Mouse (Mus musculus) natural killer cell, adult 2 months (primary cell): ENCODE data around the gene Dnaaf1.

ENCODE experiments used
- DNase-seq, 2 experiments: peaks; one replicate each; pipeline ENCODE4 v3.0.0; 2022; ENCODE audit warnings: low spot score in 2 of 2

Dnaaf1 gene

GRCm38 (mm10) chr8:119571135-119571534 is 3.9 kb upstream of the Dnaaf1 start:
- DNase-seq = no peak

DNA sequence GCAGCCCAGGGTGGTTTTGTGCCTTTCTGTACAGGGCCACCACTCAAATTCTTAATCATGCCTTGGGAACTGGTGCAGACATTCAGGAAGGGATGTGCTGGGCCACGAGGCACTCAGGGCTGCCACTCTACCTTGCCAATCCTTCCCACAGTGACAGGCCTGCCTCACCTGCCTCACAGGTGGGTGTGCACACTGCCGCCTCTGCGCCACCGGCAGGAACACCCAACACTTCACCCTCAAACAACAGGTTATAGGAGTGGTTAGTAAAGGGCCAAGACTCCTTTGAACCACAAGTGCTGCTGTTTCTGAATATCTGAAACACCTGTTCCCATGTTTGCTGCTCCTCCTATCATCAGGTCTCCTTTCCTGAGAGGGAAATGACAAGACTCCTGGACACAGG is 2.6 kb upstream of the Dnaaf1 start:
- DNase-seq = no peak

DNA sequence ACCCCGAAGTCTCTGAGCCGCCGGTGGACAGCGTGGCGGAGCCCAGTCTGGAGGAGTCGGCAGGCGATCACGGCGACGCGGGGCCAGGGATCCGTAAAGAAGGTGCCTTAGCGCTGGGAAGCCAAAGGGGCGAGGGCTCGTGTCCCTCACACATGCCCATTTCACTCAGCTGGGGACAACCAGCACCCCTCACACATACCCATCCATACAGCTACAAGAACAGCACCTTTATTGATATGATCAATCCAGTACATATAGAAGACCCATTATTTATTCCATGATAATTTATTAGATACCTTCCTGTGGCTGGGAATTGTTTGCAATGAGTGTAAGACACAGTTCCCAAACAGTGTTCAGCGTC is 311 bp downstream of the Dnaaf1 start:
- no peak for DNase-seq

GRCm38 (mm10) chr8:119579096-119579495 is 4.1 kb downstream of the Dnaaf1 start:
- DNase-seq = no peak

DNA sequence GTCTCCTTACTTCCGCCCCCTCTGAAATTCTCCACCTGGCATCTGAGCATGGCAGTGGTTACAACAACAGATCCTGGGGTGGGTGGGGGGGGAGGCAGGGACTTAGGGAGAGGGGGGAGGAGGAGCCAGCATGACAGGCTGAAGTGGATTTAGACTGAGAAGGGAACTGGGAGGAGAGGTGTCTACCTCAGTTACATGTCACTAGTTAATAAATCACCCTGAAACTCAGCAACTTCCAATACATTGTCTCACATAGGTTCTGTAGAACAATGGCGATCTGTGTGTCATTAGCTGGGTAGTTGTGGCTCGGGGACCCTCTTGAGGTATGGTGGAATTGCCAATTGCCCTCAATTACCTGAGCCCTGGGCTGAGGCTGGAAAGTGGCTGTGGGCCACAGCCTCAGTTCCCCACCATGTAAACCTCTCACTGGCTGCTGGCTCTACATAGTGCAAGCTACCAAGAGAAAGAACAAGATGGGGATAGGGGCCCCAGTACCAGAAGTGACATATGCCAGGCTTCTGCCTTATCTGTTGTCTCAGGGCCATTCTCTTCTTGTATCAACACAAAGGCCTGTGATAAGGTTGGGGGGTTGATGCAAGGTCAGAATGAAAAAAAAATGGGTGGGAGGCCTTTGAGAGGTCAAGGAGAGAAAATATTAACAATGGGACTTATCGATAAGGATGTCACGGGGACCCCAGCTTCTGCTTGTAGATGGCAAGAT is 5.6 kb downstream of the Dnaaf1 start:
- no peak for DNase-seq

GRCm38 (mm10) chr8:119585901-119586300 is 10.9 kb downstream of the Dnaaf1 start:
- DNase-seq = peak in 1 of 2 experiments; percentile 26

GRCm38 (mm10) chr8:119588321-119588720 is 13.3 kb downstream of the Dnaaf1 start:
- no peak for DNase-seq

GRCm38 (mm10) chr8:119588844-119589243 is 13.8 kb downstream of the Dnaaf1 start:
- no peak for DNase-seq

- no peak for DNase-seq
These were observed 15.3 kb downstream of the Dnaaf1 start for GRCm38 (mm10) chr8:119590348-119590747.

DNA sequence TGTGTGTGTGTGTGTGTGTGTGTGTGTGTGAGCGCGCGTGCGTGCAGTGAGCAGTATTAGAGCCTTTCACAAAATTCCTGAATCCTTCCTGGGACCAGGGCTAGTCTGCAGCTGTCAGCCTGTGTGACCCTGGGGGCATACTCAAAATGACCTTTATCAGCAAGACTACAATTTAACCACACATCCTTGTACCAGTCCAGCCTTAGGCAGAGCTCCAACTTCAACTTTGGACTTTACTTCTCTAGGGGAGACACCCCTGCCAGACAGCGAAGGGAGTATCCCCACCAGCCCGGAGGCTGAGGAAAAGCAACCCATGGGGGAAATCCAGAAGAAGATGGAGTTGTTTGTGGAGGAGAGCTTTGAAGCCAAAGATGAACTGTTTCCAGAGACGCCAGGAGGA is 16.4 kb downstream of the Dnaaf1 start:
- no peak for DNase-seq

GRCm38 (mm10) chr8:119603771-119604170 is 28.7 kb downstream of the Dnaaf1 start:
- DNase-seq = no peak

DNA sequence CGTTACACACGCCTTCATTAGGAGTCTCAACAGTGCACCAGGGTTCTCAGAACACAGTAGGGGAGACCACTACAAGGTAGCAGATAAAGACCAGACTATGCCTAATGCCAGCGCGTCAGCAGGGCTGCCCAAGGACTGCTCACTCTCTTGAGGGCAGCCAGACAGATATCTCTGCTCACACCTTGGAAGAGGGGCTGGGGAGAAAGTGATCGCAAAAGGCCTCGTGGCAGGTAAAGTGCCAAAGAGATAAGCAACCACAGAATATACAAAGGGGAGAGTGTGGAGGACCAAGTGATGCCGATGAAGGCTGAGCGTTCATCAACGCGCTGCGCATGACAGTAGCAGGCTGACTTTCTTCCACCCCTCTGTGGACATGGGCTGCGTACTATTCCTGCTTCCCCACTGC is 29.4 kb downstream of the Dnaaf1 start:
- no peak for DNase-seq

DNA sequence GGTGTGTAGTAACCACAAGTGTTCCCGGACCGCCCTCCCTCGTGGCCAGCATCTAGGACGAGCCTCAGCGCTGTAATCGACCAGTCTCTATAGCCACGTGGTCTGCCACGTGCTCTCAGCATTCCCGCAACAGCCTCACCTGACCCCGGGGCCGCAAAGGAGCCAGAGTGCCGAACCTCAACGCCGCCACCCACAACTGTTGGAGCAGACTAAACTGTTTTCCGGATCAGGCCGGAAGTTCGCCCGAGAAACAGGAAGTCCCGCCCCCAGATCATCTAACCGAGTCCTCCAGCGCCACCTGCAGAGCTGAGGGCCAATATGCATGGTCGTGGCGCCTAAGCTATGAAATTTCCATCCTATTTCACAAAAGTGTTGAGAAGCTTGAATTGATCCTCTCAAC is 30.0 kb downstream of the Dnaaf1 start, which contains the start of gene Taf1c:
Gene Taf1c (minus strand): TSS at position 227 of the 400 bp plus-strand sequence.
- DNase-seq = peak; percentile 90 to 93

DNA sequence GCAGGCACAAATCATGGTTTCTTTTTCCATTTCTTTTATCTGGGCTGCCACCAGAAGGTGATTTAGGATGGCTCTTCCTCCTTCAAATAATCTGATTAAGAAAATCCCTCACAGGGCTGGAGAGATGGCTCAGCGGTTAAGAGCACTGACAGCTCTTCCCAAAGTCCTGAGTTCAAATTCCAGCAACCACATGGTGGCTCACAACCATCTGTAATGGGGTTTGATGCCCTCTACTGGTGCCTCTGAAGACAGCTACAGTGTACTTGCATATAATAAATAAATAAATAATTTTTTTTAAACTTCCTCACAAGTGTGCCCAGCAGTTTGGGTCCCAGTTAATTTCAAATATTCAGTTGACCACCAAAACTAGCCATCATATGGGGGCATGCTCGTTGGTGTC is 31.2 kb downstream of the Dnaaf1 start:
- DNase-seq = no peak

DNA sequence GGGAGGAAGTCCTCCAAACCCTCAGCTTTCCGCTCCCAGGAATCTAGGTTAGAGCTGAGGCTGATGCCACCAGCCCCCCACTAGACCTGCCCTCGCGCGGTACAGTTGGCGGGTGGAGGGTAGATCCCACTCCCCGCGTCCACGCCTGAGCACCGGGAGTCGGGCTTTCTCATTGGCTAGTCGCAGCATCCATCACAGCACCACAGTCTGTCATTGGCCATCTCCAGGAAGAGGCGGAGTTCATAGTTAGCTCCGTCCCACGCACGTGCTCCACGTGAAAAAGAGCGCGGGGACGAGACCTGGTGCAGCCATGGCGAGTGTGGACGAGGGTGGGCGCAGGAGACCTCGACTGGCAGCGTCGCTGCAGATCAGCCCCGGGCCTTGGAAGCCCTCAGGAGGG is 37.4 kb downstream of the Dnaaf1 start, which contains the start of gene Adad2:
Gene Adad2 (plus strand): TSS at position 277 of the 400 bp plus-strand sequence.
- no peak for DNase-seq

GRCm38 (mm10) chr8:119615096-119615495 is 40.1 kb downstream of the Dnaaf1 start:
- no peak for DNase-seq

DNA sequence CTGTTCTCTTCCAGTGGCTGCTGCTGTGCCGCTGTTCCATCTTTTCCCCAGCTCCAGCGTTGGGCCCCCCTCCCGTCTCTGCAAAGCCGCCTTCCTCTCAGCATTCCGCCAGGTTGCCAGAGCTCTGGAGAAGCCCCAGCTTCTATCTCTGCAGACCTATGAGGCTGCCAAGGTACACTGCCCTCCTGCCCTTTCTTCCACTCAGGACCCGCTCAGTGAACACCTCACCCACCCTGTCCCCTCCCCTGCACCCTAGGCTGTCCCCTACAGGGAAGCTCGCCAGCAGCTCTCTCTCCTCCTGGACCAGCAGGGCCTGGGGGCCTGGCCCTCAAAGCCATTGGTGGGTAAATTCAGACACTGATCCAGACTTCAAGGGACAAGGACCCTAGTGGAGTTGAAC is 41.3 kb downstream of the Dnaaf1 start:
- DNase-seq = no peak

DNA sequence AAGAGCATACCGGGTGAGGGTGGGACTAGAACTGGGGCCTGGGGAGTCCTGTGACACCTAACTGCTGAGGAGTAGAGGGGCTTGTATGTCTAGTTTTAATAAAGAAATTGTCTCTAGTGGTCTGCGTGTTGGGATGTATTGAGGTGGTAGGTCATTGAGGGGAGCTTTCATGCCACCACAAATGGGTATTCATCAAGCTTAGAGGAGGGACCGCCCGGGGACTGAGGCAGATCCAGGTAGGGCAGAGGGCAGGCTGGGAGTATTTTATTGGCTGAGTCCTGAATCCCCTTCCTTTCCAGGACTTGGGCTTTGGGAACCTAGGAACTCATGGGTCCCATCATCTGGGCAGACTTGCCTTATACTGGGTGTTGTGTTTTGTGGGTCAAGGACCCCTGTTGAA is 41.8 kb downstream of the Dnaaf1 start:
- DNase-seq = no peak

DNA sequence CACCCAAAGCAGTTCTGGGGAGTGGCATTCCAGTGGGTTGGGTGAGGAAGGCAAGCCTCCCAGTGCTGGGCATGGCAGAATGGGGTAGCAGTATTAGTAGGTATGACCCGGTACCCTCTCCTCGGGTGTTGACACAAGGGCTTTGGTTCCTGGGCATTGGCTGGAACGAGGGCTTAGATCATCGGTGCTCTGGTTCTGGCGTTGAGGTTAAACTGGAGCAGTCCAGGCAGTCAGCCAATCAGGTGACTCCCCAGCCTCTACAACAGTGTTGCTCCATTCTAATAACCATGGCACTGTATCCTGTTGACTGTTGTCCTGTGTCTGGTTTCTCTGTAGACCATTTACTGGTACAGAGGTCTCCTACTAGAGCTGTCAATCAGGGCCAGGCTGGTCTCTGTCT is 42.6 kb downstream of the Dnaaf1 start:
- no peak for DNase-seq

GRCm38 (mm10) chr8:119618887-119619286 is 43.9 kb downstream of the Dnaaf1 start:
- DNase-seq = no peak

DNA sequence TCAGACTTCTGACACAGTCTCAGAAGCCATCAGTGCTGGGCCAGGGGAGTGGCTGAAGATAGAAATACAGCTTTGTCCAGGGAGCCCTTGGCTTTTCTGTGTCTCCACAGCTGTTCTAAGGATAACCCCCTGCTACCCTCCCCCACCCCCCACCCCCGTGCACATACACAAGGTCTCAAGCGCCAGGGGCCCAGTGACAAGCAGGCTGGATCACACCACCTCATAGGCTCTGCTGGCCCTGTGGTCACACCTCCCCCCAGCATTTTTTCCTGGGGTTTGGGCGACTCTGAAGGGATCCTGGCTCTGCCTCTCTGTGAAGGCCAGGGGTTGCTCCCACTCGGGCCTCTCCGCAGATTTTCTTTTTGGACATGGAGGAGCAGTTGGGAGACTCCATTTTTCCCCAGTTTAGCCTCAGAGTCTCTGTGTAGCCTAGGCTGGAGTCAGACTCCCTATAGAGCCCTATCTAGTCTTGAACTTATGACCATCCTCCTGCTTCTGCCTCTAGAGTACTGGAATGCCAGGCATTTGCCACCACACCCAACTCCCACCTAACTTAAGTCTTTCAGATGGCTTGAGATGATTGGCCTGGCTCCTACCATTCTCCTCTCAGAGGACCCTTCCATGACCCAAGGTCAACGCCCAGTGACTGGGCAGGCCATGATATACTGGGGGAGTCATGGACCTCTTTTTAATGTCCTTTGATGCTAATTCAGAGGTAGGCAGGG is 45.2 kb downstream of the Dnaaf1 start:
- no peak for DNase-seq

GRCm38 (mm10) chr8:119620848-119621465 is 45.9 kb downstream of the Dnaaf1 start:
- DNase-seq = no peak

GRCm38 (mm10) chr8:119622555-119622954 is 47.5 kb downstream of the Dnaaf1 start:
- DNase-seq = no peak
